Mouse (Mus musculus) erythroid progenitor cell, adult 5-6 weeks (primary cell): ENCODE measurements around the gene Cwh43. TPM values are rescaled to one million over a fixed set of nuclear protein-coding genes. Genes with fewer than 3 reads are reported as not detected.

Experiments
- ATAC-seq: replicated peaks from 2 replicates; pipeline ENCODE4 v1.8.0; 2016; ENCODE audit warnings: moderate number of reproducible peaks, mild to moderate bottlenecking, moderate TSS enrichment, inconsistent platforms; ENCODE audit not compliant: poor library complexity, low FRiP score, severe bottlenecking
- total RNA-seq, 2 experiments: library from RNA; stranded (forward) in 1 of 2; stranded (reverse) in 1 of 2; fragments of 150-400 nt in 1 of 2; fragments of 186-747, 209-891 nt in 1 of 2; gene quantifications; 2 replicates each; pipeline versions ENCODE4 v1.2.3 to v1.2.4; 2015 to 2017; ENCODE audit warnings: low replicate concordance in 2 of 2

Cwh43 gene
- total RNA-seq (2015; ENCODE audit: low replicate concordance) (not detected in 2 replicates), total RNA-seq (2017; ENCODE audit: low replicate concordance) (not detected in 2 replicates)

DNA sequence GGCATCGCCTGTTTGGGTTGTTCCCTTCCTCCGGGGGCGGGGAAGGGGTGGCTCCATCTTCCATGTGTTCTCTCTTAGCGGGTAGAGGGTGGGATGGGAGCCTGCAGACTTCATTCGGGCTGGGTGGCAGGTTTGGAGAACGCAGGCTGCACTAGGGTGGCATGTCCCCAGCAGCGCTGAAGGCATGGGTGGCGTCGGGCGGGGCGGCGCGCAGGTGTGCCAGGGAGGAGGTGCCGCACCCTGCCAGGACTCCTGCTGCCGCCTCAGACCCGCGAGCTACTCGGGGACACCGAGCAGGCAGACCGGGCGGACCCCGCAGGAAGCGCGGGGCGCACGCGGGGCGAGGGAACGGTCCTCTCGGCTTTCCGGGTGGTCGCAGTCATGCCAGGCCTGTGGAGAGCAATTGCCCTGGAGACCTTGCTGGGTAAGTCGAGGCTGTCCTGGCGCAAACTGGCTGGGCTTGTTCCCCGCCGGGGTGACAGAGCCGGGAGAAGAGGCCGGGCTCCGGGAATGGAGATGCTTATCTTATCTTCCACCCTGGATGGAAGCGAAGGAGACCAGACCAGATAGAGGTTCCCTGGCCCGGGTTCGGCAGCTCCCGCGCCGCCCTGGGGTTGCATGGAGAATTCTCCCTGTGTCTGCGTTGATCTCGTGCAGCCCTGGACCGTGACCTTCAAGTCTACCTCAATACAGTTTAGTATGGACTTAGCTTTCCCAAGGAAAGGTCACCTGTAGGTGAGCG lies at the start of gene Cwh43:
Gene Cwh43 (plus strand): TSS at position 95 of the 742 bp plus-strand sequence.
- no peak for ATAC-seq

DNA sequence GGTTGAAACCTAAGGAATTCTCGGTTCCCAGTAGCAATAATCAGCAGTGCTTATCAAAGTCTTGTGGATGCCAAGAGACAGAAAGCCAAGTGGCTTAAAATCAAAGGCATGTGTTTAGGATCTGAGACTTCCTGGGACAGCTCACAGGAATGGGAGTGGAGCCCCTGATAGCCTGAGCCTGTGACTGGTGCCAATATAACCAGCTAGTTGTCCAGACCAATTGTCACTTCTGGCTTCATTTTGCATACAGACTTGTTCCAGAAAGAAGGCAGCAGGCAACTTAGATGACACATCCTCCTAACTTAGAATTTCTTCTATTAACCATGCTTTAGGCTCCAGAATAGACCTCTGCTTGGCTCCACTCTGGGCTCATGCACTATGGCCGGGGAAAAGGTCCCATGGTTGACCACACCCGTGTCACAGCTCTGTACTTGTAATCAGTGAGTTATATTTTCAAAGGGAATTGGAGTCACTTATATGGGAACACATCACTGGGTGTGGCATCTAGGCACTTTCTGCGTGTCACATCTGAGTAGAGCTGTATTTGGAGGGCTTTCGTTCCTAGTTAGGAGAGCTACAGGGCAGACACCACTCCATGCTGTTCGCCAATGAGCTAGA lies 46.6 kb upstream of the Cwh43 start:
- ATAC-seq, result no peak

- no peak for ATAC-seq
These were observed 46.1 kb upstream of the Cwh43 start for GRCm38 (mm10) chr5:73359752-73360141.

- no peak for ATAC-seq
These were observed 45.6 kb upstream of the Cwh43 start for GRCm38 (mm10) chr5:73360240-73360639.

GRCm38 (mm10) chr5:73362338-73362737 lies 43.5 kb upstream of the Cwh43 start:
- ATAC-seq, result no peak

DNA sequence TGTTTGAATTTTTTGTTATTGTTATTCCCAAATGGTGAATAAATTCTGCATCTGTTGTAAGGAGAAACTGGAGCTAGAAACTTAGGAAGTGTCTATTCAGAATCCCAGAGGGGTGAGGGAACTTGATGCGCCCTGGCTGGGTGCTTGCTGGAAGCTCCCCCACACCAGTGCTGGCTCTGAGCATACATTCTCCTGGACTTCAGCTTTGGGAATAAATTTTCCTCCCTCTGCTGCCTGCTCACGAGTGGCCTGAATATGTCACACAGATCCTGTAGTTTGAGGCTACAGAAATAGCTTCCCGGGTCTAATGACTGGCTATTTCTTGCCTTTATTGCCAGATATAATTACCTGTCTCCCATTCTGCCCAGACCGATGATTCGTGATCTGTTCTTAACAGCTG lies 43.1 kb upstream of the Cwh43 start:
- ATAC-seq, result no peak

GRCm38 (mm10) chr5:73364107-73364864 lies 41.6 kb upstream of the Cwh43 start:
- ATAC-seq, result peak; percentile 95

DNA sequence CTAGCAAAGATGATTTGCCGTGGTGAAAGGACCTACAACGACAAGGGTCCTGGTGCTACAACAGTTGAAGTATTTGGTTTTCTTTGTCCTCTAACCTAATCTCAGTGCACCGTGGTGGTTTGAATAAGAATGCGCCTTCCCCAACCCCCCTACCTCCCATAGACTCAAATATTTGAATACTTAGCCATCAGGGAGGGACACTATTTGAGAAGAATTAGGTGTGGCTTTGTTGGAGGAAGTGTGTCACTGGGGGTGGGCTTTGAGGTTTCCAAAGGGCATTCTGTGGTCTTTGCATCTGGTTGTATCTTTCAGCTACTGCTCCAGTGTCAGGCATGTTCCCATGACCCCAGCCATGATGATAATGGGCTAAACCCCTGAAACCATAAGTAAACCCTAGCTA lies 38.0 kb upstream of the Cwh43 start:
- ATAC-seq, result no peak

GRCm38 (mm10) chr5:73368845-73369447 lies 36.9 kb upstream of the Cwh43 start:
- ATAC-seq, result no peak

GRCm38 (mm10) chr5:73369731-73370130 lies 36.1 kb upstream of the Cwh43 start:
- no peak for ATAC-seq

DNA sequence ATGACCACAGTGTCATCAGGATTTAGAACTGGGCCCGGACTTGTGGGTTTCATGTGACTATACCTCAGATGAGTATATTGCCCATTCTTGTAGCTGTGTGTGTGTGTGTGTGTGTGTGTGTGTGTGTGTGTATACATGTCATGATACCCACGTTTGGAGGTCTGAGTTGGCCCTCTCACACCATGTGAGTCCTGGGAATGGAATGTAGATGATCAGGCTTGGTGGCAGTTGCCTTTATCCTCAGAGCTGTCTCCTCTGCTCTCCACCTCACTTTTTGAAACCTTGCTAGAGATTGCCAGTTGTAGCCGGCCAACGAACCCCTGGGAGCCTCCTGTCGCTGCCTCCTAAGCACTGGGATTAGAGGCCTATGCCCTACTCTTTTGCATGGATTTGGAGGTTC lies 33.3 kb upstream of the Cwh43 start:
- no peak for ATAC-seq

DNA sequence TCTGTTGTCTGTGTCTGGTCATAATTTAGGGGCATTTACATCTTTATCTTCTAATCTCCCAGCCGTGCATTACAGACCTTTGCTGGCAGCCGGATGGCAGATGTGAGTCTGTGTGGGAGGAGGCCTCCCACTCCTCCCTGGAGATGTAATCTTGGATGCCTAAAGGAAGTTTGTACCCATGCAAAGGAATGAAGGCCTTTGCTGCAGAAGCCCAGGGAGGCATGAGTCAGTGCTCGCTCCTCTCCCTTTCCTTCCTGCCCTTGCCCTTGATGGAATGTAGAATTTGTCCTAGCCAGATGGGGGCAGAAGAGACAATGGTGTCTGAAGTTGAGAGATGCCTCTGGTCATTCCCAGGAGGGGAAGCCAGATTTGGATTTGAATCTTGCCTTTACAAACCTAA lies 32.7 kb upstream of the Cwh43 start:
- ATAC-seq, result no peak

- no peak for ATAC-seq
These were observed 29.8 kb upstream of the Cwh43 start for GRCm38 (mm10) chr5:73376041-73376440.

DNA sequence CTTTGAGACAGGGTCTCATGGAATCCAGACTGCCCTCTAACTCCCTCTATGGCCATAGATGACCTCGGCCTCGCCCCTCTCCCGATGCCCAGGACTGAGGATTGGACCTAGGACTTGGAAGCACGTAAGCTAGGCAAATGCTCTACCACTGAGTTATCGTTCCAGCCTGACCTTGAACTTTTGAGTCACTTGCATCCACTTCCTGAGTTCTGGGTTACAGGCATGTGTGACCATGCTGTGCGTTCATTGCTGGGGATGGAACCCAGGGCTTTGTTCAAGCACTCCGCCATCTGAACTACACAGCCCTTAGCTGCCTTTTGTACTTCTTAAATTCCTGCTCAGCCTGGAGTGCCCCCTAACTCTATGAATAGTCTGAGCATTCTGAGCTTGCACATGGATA lies 29.4 kb upstream of the Cwh43 start:
- no peak for ATAC-seq

- ATAC-seq, result peak; percentile 80
These were observed 26.0 kb upstream of the Cwh43 start for GRCm38 (mm10) chr5:73379908-73380307.

DNA sequence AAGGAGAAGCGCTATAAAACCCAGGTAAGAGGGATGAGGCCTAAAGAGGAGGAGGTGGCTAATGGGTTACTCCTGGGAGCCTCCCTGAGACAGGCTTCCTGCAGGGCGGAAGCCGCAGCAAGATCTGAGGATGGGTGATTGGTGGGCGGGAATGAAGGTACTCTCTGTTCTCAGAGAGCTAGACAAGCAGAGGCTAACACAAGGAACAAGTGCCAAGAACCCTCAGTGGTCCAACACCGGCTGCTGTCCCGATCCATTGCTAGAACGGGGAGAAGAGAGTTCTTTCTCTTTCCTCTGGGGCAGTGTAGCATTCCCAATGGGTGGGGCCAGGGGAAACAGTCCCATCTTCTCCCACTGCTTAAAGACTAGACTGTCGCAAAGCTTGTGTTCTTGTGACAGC lies 25.0 kb upstream of the Cwh43 start:
- no peak for ATAC-seq

DNA sequence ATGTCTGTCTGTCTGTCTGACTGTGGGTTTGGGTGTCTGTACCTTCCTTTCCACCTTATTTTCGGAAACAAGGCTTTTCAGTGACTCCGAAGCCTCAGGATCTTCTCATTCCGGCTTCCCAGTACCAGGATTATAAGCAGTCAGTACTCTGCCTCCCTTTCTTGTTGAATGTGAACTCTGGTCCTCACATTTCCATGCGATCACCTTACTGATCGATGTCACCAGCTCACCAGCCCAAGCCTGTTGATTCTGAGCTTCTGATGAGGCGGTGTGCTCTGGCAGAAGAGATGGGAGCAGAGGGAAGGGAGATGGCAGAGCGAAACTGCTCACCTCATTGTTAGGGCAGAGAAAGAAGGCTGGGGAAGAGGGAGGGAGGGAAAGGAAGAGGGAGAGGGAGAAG lies 24.4 kb upstream of the Cwh43 start:
- ATAC-seq, result no peak

DNA sequence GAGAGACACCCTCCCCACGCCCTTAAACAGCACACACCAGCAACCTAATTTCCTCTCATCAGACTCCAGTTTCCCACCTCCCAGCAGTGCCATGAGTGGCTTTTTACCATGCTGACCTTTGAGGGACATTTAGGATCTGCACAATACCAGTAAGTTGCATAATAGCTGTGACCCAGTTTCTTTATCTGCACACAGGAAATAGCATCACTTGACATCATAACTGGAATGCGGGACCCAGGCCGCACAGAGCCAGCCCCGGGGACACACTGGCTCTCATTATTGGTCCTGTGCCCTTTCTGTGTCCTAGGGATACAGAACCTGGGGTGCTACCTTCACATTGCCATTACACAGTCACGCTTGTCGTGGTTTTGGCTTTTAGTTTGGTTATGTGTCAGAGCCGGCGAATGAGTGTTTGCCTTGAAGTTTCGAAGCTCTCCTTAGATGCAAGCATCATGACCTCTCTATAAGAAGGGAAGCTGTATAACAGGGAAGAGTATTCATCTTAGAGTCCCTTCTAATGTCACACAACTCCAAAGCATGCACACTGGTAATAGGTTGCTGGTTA lies 23.8 kb upstream of the Cwh43 start:
- no peak for ATAC-seq

GRCm38 (mm10) chr5:73382737-73383646 lies 22.9 kb upstream of the Cwh43 start:
- ATAC-seq, result no peak
